Mouse (Mus musculus): ENCODE measurements around the gene Phox2a. TPM values are rescaled to one million over a fixed set of nuclear protein-coding genes. Genes with fewer than 3 reads are reported as not detected.

The Phox2a gene
- total and polyA plus RNA-seq, 3 experiments, result not detected

DNA sequence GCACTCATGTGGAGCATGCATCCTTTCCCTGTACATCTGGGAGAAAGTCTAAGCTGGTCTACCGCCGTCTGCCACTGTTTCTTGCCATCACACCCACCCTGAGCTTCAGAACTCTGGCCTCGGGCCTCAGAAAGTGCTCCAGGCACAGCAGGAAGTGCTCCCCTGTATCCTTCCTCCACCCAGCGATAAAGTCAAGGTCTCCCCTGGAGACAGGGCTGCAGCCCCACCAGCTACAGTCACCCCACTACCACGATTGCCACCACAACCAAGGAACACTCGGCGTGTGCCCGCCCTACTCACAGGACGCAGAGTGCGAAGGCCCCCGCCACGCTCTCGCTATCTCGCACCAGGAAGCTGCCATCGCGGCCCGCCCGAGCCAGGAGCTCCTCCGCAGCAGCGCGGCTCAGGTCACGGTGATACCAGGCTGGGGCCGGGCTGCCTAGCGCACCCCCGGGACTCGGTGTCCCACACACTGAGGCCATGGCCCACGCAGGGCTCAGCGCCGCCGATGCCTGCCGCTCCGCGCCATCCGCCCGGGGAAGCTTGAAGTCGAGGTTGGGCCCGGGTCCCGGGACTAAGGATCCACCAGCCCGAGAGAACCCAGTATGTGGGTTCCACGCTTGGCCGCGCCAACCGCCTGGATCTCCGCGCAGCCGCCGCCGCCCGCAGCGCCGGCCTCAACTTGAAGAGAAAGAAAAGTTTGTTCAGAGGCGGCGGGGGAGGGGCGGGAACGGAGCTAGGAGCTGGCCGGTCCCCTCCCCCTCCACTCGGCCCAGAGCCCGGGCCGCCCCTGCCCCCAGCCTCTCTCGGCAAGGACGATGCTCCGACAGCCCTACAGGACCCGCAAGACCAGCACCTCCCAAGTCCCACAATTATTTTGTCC lies 18.4 kb downstream of the Phox2a start:
- Histone ChIP-seq H3K79me2 (ENCODE audit: control insufficient read depth, insufficient read depth, low read length, poor library complexity) (peaks cover 3% of the 10 kb centered on the region; the same call in 1 of the 2 replicates), H3K27me3 (ENCODE audit: control insufficient read depth in 1 of 2, insufficient read depth in 2 of 2, low read length in 2 of 2) (no peaks in the 10 kb centered on the region), H3K9ac (ENCODE audit: control insufficient read depth, low read depth, low read length, poor library complexity, severe bottlenecking) (peak overlapping the region; percentile 81), H3K4me3 (ENCODE audit: control insufficient read depth in 1 of 2, insufficient read depth in 1 of 2, low read depth in 2 of 2, low read length in 2 of 2) (peak overlapping the region; percentile 69 to 100), H3K36me3 (ENCODE audit: control insufficient read depth in 1 of 2, insufficient read depth in 2 of 2, low read length in 2 of 2) (no peaks in the 10 kb centered on the region), H3K4me1 (ENCODE audit: control insufficient read depth in 1 of 2, insufficient read depth in 2 of 2, low read length in 2 of 2) (0 out of 4 replicates have a peak, but pooled peaks cover 0 to 5% of the 10 kb centered on the region in 2 experiments), H3K9me3 (replicated peaks; ENCODE audit: insufficient read depth, low read length) (no peaks in the 10 kb centered on the region), H3K27ac (ENCODE audit: control insufficient read depth, low read depth, low read length) (peak overlapping the region; percentile 32; the same call in 1 of the 2 replicates)
- 0 out of 2 replicates have a peak, but pooled peaks have one; percentile 17 for TF ChIP-seq KAT2A (conservative IDR thresholded peaks at IDR 0.05; ENCODE audit: low read depth, low read length)
- TF ChIP-seq RAD21 (IDR thresholded peaks at IDR 0.05; ENCODE audit: low read depth, low read length), result no peak
- no peak for TF ChIP-seq ZC3H11A (IDR thresholded peaks at IDR 0.05; ENCODE audit: low read depth, low read length)
- no peak for TF ChIP-seq E2F4 (IDR thresholded peaks at IDR 0.05; ENCODE audit: borderline replicate concordance, low read depth, low read length)
- no peak for TF ChIP-seq ZNF384 (IDR thresholded peaks at IDR 0.05; ENCODE audit: low read depth, low read length)
- TF ChIP-seq EP300 (IDR thresholded peaks at IDR 0.05; ENCODE audit: low read depth in 1 of 2, low read length in 2 of 2), result peak in 1 of 2 experiments; percentile 28; a peak in 1 of 4 replicates
- no peak for TF ChIP-seq MYC (IDR thresholded peaks at IDR 0.05; ENCODE audit: low read depth, low read length)
- TF ChIP-seq CTCF (IDR thresholded peaks at IDR 0.05 in 2 of 3, conservative IDR thresholded peaks at IDR 0.05 in 1 of 3; ENCODE audit: control insufficient read depth in 1 of 3, insufficient read depth in 1 of 3, low read depth in 2 of 3, low read length in 3 of 3, poor library complexity in 1 of 3, severe bottlenecking in 1 of 3), result no peak
- TF ChIP-seq POLR2AphosphoS5 (IDR thresholded peaks at IDR 0.05; ENCODE audit: borderline replicate concordance, low read depth, low read length), result no peak
- no peak for TF ChIP-seq MYB (IDR thresholded peaks at IDR 0.05; ENCODE audit: low read depth, low read length)
- TF ChIP-seq UBTF (IDR thresholded peaks at IDR 0.05; ENCODE audit: borderline replicate concordance, insufficient read depth, low read depth, low read length), result peak; percentile 88; the same call in 1 of the 2 replicates
- peak; percentile 18; the same call in 1 of the 2 replicates for TF ChIP-seq SIN3A (IDR thresholded peaks at IDR 0.05; ENCODE audit: low read length)
- TF ChIP-seq BHLHE40 (IDR thresholded peaks at IDR 0.05; ENCODE audit: borderline replicate concordance, low read depth, low read length), result no peak
- no peak for TF ChIP-seq ZMIZ1 (IDR thresholded peaks at IDR 0.05; ENCODE audit: low read depth, low read length)
- no peak for TF ChIP-seq TBP (IDR thresholded peaks at IDR 0.05; ENCODE audit: low read depth, low read length)
- TF ChIP-seq USF2 (IDR thresholded peaks at IDR 0.05; ENCODE audit: borderline replicate concordance in 1 of 2, insufficient read depth in 1 of 2, low read depth in 1 of 2, low read length in 2 of 2), result no peak
- no peak for TF ChIP-seq ZKSCAN1 (IDR thresholded peaks at IDR 0.05; ENCODE audit: low read depth, low read length)
- 0 out of 2 replicates have a peak, but pooled peaks have one; percentile 3 for TF ChIP-seq TCF12 (IDR thresholded peaks at IDR 0.05; ENCODE audit: low read depth, low read length)
- no peak for TF ChIP-seq JUND (IDR thresholded peaks at IDR 0.05; ENCODE audit: low read depth, low read length)
- no peak for TF ChIP-seq MXI1 (IDR thresholded peaks at IDR 0.05; ENCODE audit: low read depth, low read length)
- peak in 1 of 2 experiments; percentile 48; a peak in 1 of 4 replicates for TF ChIP-seq POLR2A (IDR thresholded peaks at IDR 0.05; ENCODE audit: control insufficient read depth in 1 of 2, insufficient read depth in 1 of 2, low read depth in 1 of 2, low read length in 2 of 2, poor library complexity in 1 of 2)
- no peak for TF ChIP-seq USF1 (IDR thresholded peaks at IDR 0.05; ENCODE audit: low read depth, low read length)
- 0 out of 2 replicates have a peak, but pooled peaks have one; percentile 11 for TF ChIP-seq MAX (IDR thresholded peaks at IDR 0.05; ENCODE audit: low read length)
- no peak for TF ChIP-seq NRF1 (IDR thresholded peaks at IDR 0.05; ENCODE audit: insufficient read depth, low read depth, low read length, poor library complexity, severe bottlenecking)
- TF ChIP-seq HCFC1 (IDR thresholded peaks at IDR 0.05; ENCODE audit: low read depth, low read length), result peak; percentile 6; the same call in 1 of the 2 replicates
- TF ChIP-seq MEF2A (IDR thresholded peaks at IDR 0.05; ENCODE audit: extremely low read depth, insufficient replicate concordance, low read depth, low read length, poor library complexity, severe bottlenecking), result no peak
- peak; percentile 42; the same call in 1 of the 2 replicates for TF ChIP-seq CHD2 (IDR thresholded peaks at IDR 0.05; ENCODE audit: low read length)
- no peak for TF ChIP-seq CHD1 (IDR thresholded peaks at IDR 0.05; ENCODE audit: low read depth, low read length)
- TF ChIP-seq GATA1 (IDR thresholded peaks at IDR 0.05; ENCODE audit: low read depth, low read length), result no peak
- DNase-seq (ENCODE audit: low read depth, low spot score), result peak; percentile 74
